Mouse (Mus musculus): ENCODE results near the gene Gphb5. TPM values are rescaled to one million over a fixed set of nuclear protein-coding genes. Genes with fewer than 3 reads are reported as not detected.

Gphb5 gene
- total and polyA plus RNA-seq, 3 experiments, result not detected

DNA sequence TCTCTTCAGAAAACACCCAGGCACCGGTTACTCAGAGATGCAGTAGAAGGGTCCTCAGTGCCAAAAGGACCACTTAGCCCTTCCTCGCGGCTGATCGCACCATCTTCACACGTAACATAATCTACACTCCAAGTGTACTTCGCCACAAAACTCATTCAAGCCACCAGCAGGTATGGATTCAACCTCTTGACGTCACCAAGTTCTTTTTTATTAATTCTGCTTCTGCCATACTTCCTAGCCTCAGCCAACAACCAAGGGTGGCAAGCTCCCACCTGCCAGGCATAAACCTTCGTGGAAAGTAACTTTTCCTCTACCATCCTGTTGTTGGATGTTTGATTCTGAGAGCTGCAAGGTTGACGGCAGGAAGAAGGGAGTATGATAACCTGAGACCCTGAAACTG, 28.1 kb downstream of the Gphb5 start:
- TF ChIP-seq GATA1 (IDR thresholded peaks at IDR 0.05; ENCODE audit: borderline replicate concordance, low read length), result no peak
- TF ChIP-seq CTCF (IDR thresholded peaks at IDR 0.05; ENCODE audit: low read depth, low read length), result no peak
- TF ChIP-seq POLR2AphosphoS5 (IDR thresholded peaks at IDR 0.05; ENCODE audit: insufficient replicate concordance, low read depth, low read length), result no peak
- TF ChIP-seq GATA2 (IDR thresholded peaks at IDR 0.05; ENCODE audit: borderline replicate concordance, low read depth, low read length), result no peak
- no peak for TF ChIP-seq TAL1 (conservative IDR thresholded peaks at IDR 0.05; ENCODE audit: low read depth, low read length)
- no peak overlapping the region for H3K4me3 ChIP-seq (ENCODE audit: low read depth, low read length)
- no peak for DNase-seq (ENCODE audit: low spot score)

DNA sequence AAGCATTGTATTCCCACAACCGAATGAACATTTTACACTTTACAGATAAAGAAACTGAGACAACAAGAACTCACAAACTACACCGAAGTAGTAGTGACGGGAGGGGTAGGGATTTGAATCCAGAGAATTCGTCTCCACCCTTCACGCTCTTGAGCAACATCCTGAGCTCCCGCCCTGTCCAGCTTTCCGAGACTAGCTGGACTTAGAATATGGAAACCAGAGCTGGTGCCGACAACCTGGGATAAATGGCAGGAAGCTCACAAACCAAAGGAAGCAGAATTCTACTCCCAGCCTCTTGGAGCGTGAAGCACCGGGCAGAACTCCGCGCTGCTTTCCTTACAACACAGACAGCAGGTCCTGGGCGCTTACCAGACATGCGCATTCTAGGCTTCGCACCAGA, 28.7 kb downstream of the Gphb5 start:
- Histone ChIP-seq H3K36me3 (replicated peaks) (no peaks in the 10 kb centered on the region), H3K27me3 (ENCODE audit: insufficient read depth, low read length) (peaks cover 12% of the 10 kb centered on the region; the same call in 1 of the 2 replicates), H3K4me1 (ENCODE audit: insufficient read depth, low read depth, low read length) (no peaks in the 10 kb centered on the region), H3K4me3 (ENCODE audit: low read depth, low read length) (no peak overlapping the region), H3K9me3 (replicated peaks) (no peaks in the 10 kb centered on the region)
- no peak for ATAC-seq (ENCODE audit: extremely low read depth, insufficient number of reproducible peaks, low FRiP score, poor library complexity, severe bottlenecking)
- TF ChIP-seq TAL1 (conservative IDR thresholded peaks at IDR 0.05; ENCODE audit: low read depth, low read length) (no peak), POLR2AphosphoS5 (IDR thresholded peaks at IDR 0.05; ENCODE audit: insufficient replicate concordance, low read depth, low read length) (no peak), GATA1 (IDR thresholded peaks at IDR 0.05; ENCODE audit: borderline replicate concordance, low read length) (no peak), CTCF (IDR thresholded peaks at IDR 0.05; ENCODE audit: low read depth, low read length) (no peak), GATA2 (IDR thresholded peaks at IDR 0.05; ENCODE audit: borderline replicate concordance, low read depth, low read length) (no peak)
- no peak for DNase-seq (ENCODE audit: low spot score)

More for the DNA sequence above, 28.1 kb downstream of the Gphb5 start:
- H3K36me3 ChIP-seq (replicated peaks), result no peaks in the 10 kb centered on the region
- H3K27me3 ChIP-seq (ENCODE audit: insufficient read depth, low read length), result peaks cover 12% of the 10 kb centered on the region; the same call in 1 of the 2 replicates
- ATAC-seq (ENCODE audit: extremely low read depth, insufficient number of reproducible peaks, low FRiP score, poor library complexity, severe bottlenecking), result no peak
- no peaks in the 10 kb centered on the region for H3K9me3 ChIP-seq (replicated peaks)
- H3K4me1 ChIP-seq (ENCODE audit: insufficient read depth, low read depth, low read length), result no peaks in the 10 kb centered on the region

DNA sequence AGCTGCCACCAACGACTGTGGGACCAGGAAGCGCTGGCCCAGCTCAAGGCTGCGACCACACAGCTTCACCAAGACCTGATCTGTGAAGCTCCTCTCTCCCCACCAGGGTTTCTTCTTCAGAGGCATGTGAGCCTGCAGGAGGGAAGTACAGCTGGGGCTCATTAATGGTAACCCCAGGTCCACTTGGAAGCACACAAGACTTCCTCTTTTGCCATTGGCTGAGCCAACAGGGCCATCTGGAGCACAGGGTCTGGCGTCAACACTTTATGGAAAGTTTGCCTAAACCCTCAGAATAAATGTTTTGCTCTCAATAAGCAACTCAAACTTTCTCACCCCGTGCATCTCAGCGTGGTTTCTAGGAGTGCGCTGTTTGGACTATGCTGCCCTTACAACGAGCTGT, 29.4 kb downstream of the Gphb5 start:
- no peak overlapping the region for H3K4me3 ChIP-seq (ENCODE audit: low read depth, low read length)
- no peak for ATAC-seq (ENCODE audit: extremely low read depth, insufficient number of reproducible peaks, low FRiP score, poor library complexity, severe bottlenecking)
- H3K27me3 ChIP-seq (ENCODE audit: insufficient read depth, low read length), result peaks cover 12% of the 10 kb centered on the region; the same call in 1 of the 2 replicates
- H3K4me1 ChIP-seq (ENCODE audit: insufficient read depth, low read depth, low read length), result no peaks in the 10 kb centered on the region
- TF ChIP-seq POLR2AphosphoS5 (IDR thresholded peaks at IDR 0.05; ENCODE audit: insufficient replicate concordance, low read depth, low read length) (no peak), GATA2 (IDR thresholded peaks at IDR 0.05; ENCODE audit: borderline replicate concordance, low read depth, low read length) (no peak), CTCF (IDR thresholded peaks at IDR 0.05; ENCODE audit: low read depth, low read length) (no peak), GATA1 (IDR thresholded peaks at IDR 0.05; ENCODE audit: borderline replicate concordance, low read length) (no peak), TAL1 (conservative IDR thresholded peaks at IDR 0.05; ENCODE audit: low read depth, low read length) (no peak)
- no peak for DNase-seq (ENCODE audit: low spot score)
- no peaks in the 10 kb centered on the region for H3K36me3 ChIP-seq (replicated peaks)
- no peaks in the 10 kb centered on the region for H3K9me3 ChIP-seq (replicated peaks)

DNA sequence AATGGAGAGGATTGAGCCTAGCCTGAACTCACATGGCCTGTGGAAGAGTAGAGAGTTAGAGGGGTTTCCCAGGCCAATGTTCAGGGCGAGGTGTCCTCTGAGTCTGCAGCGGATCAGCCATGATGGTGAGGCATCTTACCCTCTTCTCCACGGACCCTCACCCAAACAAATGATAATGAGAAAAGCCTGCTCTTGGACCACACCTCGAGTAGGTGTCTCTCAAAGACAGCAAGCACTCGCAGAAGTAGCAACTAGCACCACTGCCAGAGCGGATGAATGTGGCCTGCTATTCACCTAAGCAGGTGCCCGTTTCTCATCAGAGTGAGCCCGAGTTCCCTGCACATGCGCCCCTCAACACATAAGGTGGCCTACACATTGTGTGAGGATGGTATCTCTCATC, 29.9 kb downstream of the Gphb5 start:
- TF ChIP-seq CTCF (IDR thresholded peaks at IDR 0.05; ENCODE audit: low read depth, low read length) (no peak), GATA2 (IDR thresholded peaks at IDR 0.05; ENCODE audit: borderline replicate concordance, low read depth, low read length) (no peak)
- no peaks in the 10 kb centered on the region for H3K4me1 ChIP-seq (ENCODE audit: insufficient read depth, low read depth, low read length)
- ATAC-seq (ENCODE audit: extremely low read depth, insufficient number of reproducible peaks, low FRiP score, poor library complexity, severe bottlenecking) (no peak), DNase-seq (ENCODE audit: low spot score) (no peak)
- H3K36me3 ChIP-seq (replicated peaks), result no peaks in the 10 kb centered on the region
- H3K4me3 ChIP-seq (ENCODE audit: low read depth, low read length), result no peak overlapping the region
- H3K9me3 ChIP-seq (replicated peaks), result no peaks in the 10 kb centered on the region
- peaks cover 12% of the 10 kb centered on the region; the same call in 1 of the 2 replicates for H3K27me3 ChIP-seq (ENCODE audit: insufficient read depth, low read length)

DNA sequence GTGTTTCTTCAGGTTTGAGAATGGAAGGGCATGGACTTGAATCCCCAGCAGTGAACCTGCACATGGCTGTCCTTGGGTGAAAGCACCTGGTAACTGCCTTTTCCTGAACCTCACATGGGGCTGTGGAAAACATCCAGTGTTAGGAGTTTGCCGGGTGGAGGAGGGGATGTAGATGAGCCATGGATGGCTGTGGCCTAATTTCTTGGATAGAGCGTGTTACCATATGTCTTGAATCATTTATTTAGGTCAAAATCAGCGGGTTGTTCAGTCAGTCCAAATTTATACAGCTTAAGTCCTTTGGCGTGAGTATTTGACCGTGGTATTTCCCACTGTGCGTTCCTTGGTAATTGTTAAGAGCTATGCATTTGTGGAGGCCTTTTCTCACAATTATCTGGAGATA, 40.5 kb downstream of the Gphb5 start:
- H3K4me1 ChIP-seq (ENCODE audit: insufficient read depth, low read depth, low read length), result no peaks in the 10 kb centered on the region
- no peaks in the 10 kb centered on the region for H3K36me3 ChIP-seq (replicated peaks)
- H3K4me3 ChIP-seq (ENCODE audit: low read depth, low read length), result no peak overlapping the region
- peaks cover 3% of the 10 kb centered on the region; the same call in 1 of the 2 replicates for H3K27me3 ChIP-seq (ENCODE audit: insufficient read depth, low read length)
- 0 out of 2 replicates have a peak, but pooled peaks cover 2% of the 10 kb centered on the region for H3K9me3 ChIP-seq (replicated peaks)
- TF ChIP-seq CTCF (IDR thresholded peaks at IDR 0.05; ENCODE audit: low read depth, low read length) (no peak), GATA2 (IDR thresholded peaks at IDR 0.05; ENCODE audit: borderline replicate concordance, low read depth, low read length) (no peak), GATA1 (IDR thresholded peaks at IDR 0.05; ENCODE audit: borderline replicate concordance, low read length) (no peak), POLR2AphosphoS5 (IDR thresholded peaks at IDR 0.05; ENCODE audit: insufficient replicate concordance, low read depth, low read length) (no peak), TAL1 (conservative IDR thresholded peaks at IDR 0.05; ENCODE audit: low read depth, low read length) (no peak)
- ATAC-seq (ENCODE audit: extremely low read depth, insufficient number of reproducible peaks, low FRiP score, poor library complexity, severe bottlenecking) (no peak), DNase-seq (ENCODE audit: low spot score) (no peak)

DNA sequence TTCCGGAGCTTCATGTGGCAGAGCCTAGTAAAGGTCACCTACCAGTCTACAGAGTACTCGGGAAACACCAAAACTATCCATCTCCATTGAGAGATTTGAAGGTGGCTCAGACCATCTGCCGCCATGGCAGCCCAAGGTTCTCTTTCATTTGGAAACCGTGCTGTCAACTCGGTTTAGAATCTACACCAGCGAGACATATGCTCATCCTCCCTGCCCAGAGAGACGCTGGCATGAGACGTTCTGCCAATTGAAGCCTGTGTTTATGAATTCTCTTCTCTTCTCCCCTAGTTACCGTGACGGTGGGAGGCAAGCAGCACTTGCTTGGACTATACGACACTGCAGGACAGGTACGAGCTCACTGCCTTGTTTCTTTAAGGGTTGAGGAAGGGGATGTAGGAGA, 41.5 kb downstream of the Gphb5 start:
- Histone ChIP-seq H3K36me3 (replicated peaks) (no peaks in the 10 kb centered on the region), H3K9me3 (replicated peaks) (0 out of 2 replicates have a peak, but pooled peaks cover 2% of the 10 kb centered on the region), H3K4me1 (ENCODE audit: insufficient read depth, low read depth, low read length) (no peaks in the 10 kb centered on the region), H3K27me3 (ENCODE audit: insufficient read depth, low read length) (peaks cover 3% of the 10 kb centered on the region; the same call in 1 of the 2 replicates), H3K4me3 (ENCODE audit: low read depth, low read length) (no peak overlapping the region)
- DNase-seq (ENCODE audit: low spot score) (no peak), ATAC-seq (ENCODE audit: extremely low read depth, insufficient number of reproducible peaks, low FRiP score, poor library complexity, severe bottlenecking) (no peak)
- TF ChIP-seq CTCF (IDR thresholded peaks at IDR 0.05; ENCODE audit: low read depth, low read length) (no peak), POLR2AphosphoS5 (IDR thresholded peaks at IDR 0.05; ENCODE audit: insufficient replicate concordance, low read depth, low read length) (no peak), GATA2 (IDR thresholded peaks at IDR 0.05; ENCODE audit: borderline replicate concordance, low read depth, low read length) (no peak), TAL1 (conservative IDR thresholded peaks at IDR 0.05; ENCODE audit: low read depth, low read length) (no peak), GATA1 (IDR thresholded peaks at IDR 0.05; ENCODE audit: borderline replicate concordance, low read length) (no peak)

Measured in G1E (cell line).